Mouse (Mus musculus): ENCODE results near the gene Spink4.

- TF ChIP-seq CTCF (IDR thresholded peaks at IDR 0.05; ENCODE audit: insufficient read depth, low read length) (no peak), POLR2A (IDR thresholded peaks at IDR 0.05; ENCODE audit: borderline replicate concordance, extremely low read depth, low read depth, low read length) (no peak)
Observed at GRCm38 (mm10) chr4:40936175-40936839, 16.5 kb downstream of the Spink4 start.

Data from lung, adult 2 months (tissue).